Mouse (Mus musculus) kidney, adult 2 months (tissue): ENCODE data around the gene Mypop.

ENCODE experiments used
- CTCF ChIP-seq: fragments of 200-500 bp; conservative IDR thresholded peaks from 2 replicates; pipeline ENCODE4 v1.5.1; 2011; ENCODE audit warnings: low read depth, mild to moderate bottlenecking, control low read depth, low read length, moderate library complexity, mixed read lengths; ENCODE audit not compliant: insufficient read depth, insufficient read length
- POLR2A ChIP-seq: fragments of 200-500 bp; IDR thresholded peaks from one replicate; pipeline ENCODE4 v1.6.1; 2011; ENCODE audit warnings: low read depth, low read length, control low read depth

GRCm38 (mm10) chr7:19028067-19028466, 37.0 kb downstream of the Mypop start:
- TF ChIP-seq POLR2A (no peak), CTCF (no peak)
